Mouse (Mus musculus): ENCODE measurements around the gene Sec22b.

- TF ChIP-seq CTCF (IDR thresholded peaks at IDR 0.05; ENCODE audit: insufficient read depth, low read depth, low read length) (no peak), POLR2A (IDR thresholded peaks at IDR 0.05; ENCODE audit: insufficient read depth, low read depth, low read length) (no peak)
These were observed 8.7 kb downstream of the Sec22b start for GRCm38 (mm10) chr3:97909737-97910136.
